Mouse (Mus musculus) adrenal gland, adult 2 months (tissue): ENCODE data around the gene Gm45713. TPM values are rescaled to one million over a fixed set of nuclear protein-coding genes. Genes with fewer than 3 reads are reported as not detected.
"Not testable (repeated sequence)": the region's sequence is repeated elsewhere in the genome, so short reads cannot be mapped to it uniquely, and the experiment has no call there.

Experiments used
- DNase-seq: peaks from one replicate; pipeline ENCODE4 v3.0.0; 2021
- polyA plus RNA-seq: library from polyadenylated mRNA; depleted of rRNA; stranded (reverse); fragments of >200 nt; gene quantifications from 2 replicates; pipeline ENCODE4 v1.2.3, GENCODE M21; 2012
- total RNA-seq, 2 experiments: library from RNA; stranded (reverse); gene quantifications; 2 replicates each; pipeline ENCODE4 v1.2.3; 2021

Gene Gm45713
- total and polyA plus RNA-seq, 3 experiments, result 7.4 TPM; not detected in 2

- peak; percentile 42 for DNase-seq
Measured at GRCm38 (mm10) chr7:45123186-45123570, 12.9 kb downstream of the Gm45713 start.

- DNase-seq, result no peak
Measured at GRCm38 (mm10) chr7:45122561-45123185, 13.4 kb downstream of the Gm45713 start.

- no peak for DNase-seq
Measured at GRCm38 (mm10) chr7:45121966-45122365, 14.1 kb downstream of the Gm45713 start.

- peak; percentile 60 for DNase-seq
Measured at GRCm38 (mm10) chr7:45121404-45121803, 14.6 kb downstream of the Gm45713 start.

- DNase-seq, result no peak
Measured at GRCm38 (mm10) chr7:45119780-45120709, 16.0 kb downstream of the Gm45713 start.

- peak; percentile 66 for DNase-seq
Measured at GRCm38 (mm10) chr7:45118336-45118735, 17.7 kb downstream of the Gm45713 start.

- no peak for DNase-seq
Measured at GRCm38 (mm10) chr7:45117566-45117965, 18.5 kb downstream of the Gm45713 start.

- no peak for DNase-seq
Measured at GRCm38 (mm10) chr7:45113476-45113875, 22.6 kb downstream of the Gm45713 start.

GRCm38 (mm10) chr7:45112529-45112928, 23.5 kb downstream of the Gm45713 start:
- no peak for DNase-seq

- no peak for DNase-seq
Measured at GRCm38 (mm10) chr7:45111940-45112339, 24.1 kb downstream of the Gm45713 start.

- not testable (repeated sequence) for DNase-seq
Measured at GRCm38 (mm10) chr7:45110089-45110488, 25.9 kb downstream of the Gm45713 start.

- no peak for DNase-seq
Measured at GRCm38 (mm10) chr7:45107052-45107645, 28.9 kb downstream of the Gm45713 start.

- DNase-seq, result no peak
Measured at GRCm38 (mm10) chr7:45106441-45106840, 29.6 kb downstream of the Gm45713 start.

GRCm38 (mm10) chr7:45105491-45105890, 30.5 kb downstream of the Gm45713 start:
- DNase-seq, result no peak

- DNase-seq, result no peak
Measured at GRCm38 (mm10) chr7:45104941-45105340, 31.1 kb downstream of the Gm45713 start.

GRCm38 (mm10) chr7:45103652-45104180, 32.3 kb downstream of the Gm45713 start, which contains the start of gene Fcgrt:
Gene Fcgrt, minus strand, starts transcription at chr7:45103851.
- peak; percentile 95 for DNase-seq

- DNase-seq, result peak; percentile 44
Measured at GRCm38 (mm10) chr7:45102940-45103585, 33.0 kb downstream of the Gm45713 start.

GRCm38 (mm10) chr7:45102441-45102840, 33.6 kb downstream of the Gm45713 start:
- DNase-seq, result no peak

GRCm38 (mm10) chr7:45100046-45100445, 36.0 kb downstream of the Gm45713 start:
- DNase-seq, result peak; percentile 72

GRCm38 (mm10) chr7:45098541-45099240, 37.3 kb downstream of the Gm45713 start:
- DNase-seq, result no peak

- no peak for DNase-seq
Measured at GRCm38 (mm10) chr7:45097479-45097878, 38.6 kb downstream of the Gm45713 start.
